Mouse (Mus musculus): ENCODE measurements around the gene Gm21477.
"Not testable (repeated sequence)": the region's sequence is repeated elsewhere in the genome, so short reads cannot be mapped to it uniquely, and the experiment has no call there.

Gm21477 gene

DNA sequence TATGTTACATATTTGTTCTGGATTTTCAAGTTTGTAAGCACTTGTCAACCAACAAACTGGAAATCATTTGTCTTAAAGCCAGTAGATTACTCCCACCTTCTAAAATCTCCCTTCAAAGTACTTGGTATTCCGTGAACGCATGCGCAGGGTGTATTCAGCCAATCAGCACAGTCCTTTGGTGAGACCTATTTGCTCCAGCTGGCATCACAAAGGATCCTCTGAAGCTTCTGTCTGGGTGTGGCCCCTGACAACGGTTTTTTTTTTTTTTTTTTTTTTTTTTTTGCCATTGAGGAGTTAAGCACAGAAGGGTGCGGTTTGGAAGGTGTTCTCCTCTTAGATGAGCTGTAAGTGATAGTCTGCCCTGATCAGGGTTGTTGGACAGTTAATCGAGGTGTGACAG, at the start of gene Gm21477:
TSS of gene Gm21477 (plus strand) at position 301 of the 400 bp plus-strand sequence.
- DNase-seq (ENCODE audit: low read depth, low spot score) = not testable (repeated sequence)

Data from brain, embryonic 18.5 days (tissue).